Mouse (Mus musculus) testis, adult 2 months (tissue): ENCODE results near the gene Neurl1a.

Experiments
- CTCF ChIP-seq: fragments of 200-500 bp; IDR thresholded peaks from 2 replicates; pipeline ENCODE4 v1.5.1; 2012; ENCODE audit warnings: low read depth, mild to moderate bottlenecking, inconsistent platforms, low read length, moderate library complexity; ENCODE audit not compliant: control insufficient read depth, insufficient read depth, insufficient replicate concordance
- POLR2A ChIP-seq: fragments of 200-500 bp; IDR thresholded peaks from 2 replicates; pipeline ENCODE4 v1.6.1; 2012; ENCODE audit warnings: low read depth, mild to moderate bottlenecking, inconsistent platforms, low read length, moderate library complexity; ENCODE audit not compliant: control insufficient read depth

DNA sequence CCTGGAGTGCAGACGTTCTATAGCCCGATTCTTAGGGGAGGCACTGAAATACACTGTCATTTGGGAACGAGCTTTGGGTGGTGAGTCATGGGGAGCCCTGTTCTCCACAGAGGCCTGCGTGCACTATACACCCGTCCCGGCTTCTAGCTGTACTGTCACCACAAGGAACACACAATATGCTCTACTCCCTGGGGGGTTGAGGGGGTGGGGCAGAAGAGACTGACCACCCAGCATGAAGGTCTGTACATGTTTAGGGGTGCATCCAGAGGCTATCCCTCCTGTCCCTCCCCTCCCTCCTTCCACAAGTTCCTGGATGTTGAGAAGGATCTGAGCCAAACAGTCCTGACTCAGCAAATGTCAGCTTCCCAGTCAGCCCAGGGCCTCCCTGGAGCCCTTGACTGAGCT, 103.4 kb downstream of the Neurl1a start:
- TF ChIP-seq POLR2A (no peak), CTCF (no peak)
